Mouse (Mus musculus) inflammation-experienced regulatory T-cells, adult 6 months (primary cell): Measurements from ENCODE around the gene Flvcr1. TPM values are rescaled to one million over a fixed set of nuclear protein-coding genes. Genes with fewer than 3 reads are reported as not detected.

Source experiments
- ATAC-seq: one replicate; pipeline ENCODE4 v1.8.0; 2017
- polyA plus RNA-seq, 3 experiments: library from polyadenylated mRNA; unstranded; fragments of 100-300 nt; shearing (Covaris generic); gene quantifications; one replicate each; pipeline ENCODE4 v1.2.1; 2017

The Flvcr1 gene
- 10 to 100 TPM in 1 of 3 experiments, 1 to 10 TPM in 2; 5.9 to 10.2 (median 8.2) TPM for polyA plus RNA-seq

DNA sequence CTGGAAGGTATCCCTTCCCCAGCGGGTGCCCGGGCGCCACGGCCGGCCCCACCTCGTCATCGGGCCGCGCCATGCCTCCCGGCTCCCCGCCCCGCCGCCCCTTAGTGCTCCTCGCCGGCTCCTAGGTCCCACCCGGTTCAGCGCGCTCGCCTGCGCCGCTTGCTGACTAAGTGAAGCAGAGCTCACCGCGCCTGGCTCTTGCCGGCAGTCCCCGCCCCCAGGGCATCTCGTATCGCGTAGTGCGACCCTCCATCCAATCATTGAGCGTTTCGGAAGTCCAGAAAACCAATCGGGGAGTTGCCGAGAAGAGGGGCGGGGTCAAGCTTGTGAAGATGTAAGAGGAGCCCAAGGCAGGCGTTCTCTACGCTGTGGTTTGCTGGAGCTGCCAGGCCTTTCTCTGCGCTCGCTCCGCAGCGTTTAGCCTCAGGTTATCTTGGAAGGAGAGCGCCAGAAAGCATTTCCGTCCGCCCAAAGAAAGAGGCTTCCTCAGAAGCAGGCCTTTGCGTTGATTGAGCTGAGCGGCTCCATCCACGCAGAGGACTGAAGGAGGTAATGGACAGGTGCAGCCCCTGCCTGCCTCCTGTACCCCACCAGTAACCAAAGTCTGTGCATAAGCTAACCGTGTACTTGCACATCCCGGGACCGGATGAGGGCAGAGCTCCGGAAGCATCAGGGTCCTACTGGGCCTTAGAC lies at the start of gene Flvcr1:
TSS of gene Flvcr1 (minus strand) at position 138 of the 693 bp plus-strand sequence.
- ATAC-seq: peak; percentile 93

DNA sequence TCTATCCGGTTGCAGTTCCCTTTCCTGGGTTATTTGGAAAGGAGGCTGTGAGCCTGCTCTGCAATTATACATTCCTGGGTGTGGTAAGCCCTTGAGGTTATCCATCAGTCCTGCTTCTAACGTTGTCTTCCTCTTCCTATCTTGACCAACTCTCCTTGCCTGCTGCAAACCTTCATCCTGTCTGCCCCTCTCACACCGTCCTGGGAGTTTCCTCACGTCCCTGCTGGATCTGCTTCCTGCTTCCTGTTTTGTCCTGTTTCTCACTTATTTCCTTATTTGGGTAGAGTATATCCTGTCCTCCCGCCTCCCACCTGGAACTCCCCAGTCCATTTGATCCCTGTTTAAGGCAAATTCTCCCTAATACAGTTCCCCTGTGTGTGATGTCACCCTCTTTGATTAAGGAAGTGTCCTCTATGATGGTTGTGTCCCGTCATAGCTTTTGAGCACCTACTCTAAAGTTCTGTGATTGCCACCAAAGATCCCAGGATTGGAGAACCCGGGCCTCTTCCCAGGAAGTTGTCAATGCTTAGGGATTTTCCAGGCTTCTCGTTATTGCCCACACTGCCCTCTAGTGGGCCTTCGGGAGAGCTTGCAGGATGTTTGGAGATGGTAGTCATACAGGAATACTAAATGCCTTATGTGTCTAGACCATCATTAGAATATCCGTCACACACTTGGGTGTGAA lies 49.4 kb upstream of the Flvcr1 start:
- ATAC-seq: no peak

DNA sequence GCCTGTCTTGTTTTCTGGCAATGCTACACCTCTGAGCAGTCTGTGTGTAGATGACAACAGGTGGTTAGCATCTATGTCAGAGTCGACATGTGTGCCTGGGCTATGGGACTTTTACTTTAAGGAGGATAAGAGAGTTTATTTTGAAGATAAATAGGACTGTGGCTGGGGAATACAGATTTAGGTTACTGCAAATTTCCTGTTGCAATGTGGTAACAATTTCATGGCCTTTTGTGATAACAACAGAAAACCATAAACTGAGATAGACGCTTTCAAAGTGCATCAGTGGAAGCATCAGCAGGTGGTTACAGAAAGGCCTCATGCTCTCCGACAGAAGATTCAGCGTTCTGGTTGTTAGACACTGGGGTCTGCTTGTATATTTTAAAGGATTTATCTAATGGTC lies 47.5 kb upstream of the Flvcr1 start:
- ATAC-seq: no peak

DNA sequence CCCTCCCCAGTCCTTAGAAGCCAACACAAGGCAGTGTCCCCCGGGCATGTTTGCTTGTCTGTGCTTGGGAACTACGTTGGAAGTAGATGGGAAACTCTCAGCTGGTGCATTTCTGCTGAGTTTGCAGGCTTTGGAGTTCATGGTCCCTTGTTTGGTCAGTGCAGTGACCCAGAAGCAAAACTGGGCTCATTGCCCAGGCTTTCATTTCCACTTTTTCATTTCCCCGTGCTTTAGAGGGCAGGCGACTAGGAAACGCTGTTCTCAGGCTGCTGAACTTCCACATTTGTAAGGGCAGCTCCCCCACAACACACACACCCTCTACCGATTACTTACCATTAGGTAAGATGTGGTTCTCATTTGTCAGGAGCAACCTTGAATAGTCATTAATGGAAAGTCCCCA lies 47.0 kb upstream of the Flvcr1 start:
- ATAC-seq: no peak

DNA sequence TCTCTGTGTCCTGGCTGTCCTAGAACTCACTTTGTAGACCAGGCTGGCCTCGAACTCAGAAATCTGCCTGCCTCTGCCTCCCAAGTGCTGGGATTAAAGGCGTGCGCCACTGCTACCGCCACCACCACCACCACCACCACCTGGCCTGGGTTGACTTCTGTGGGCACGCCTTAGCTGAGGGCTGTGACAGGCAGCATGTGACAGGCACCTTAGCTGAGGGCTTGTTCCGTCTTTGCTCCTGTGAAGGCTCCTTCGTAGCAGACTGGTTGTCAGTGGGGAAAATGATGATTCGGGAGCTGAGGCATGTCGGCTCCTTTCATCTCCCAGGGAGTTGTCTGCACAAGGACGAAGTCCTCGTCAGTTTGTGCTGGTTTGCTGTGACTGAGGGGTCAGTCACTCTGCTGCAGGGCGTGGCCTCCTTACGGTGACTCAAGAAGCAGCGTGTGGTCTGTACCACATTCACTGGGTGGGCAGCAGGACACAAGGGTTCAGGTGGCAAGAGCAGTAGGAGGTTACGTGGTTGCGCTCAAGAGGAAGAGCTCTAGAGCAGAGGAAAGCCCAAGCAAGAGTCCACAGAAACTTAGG lies 46.5 kb upstream of the Flvcr1 start:
- no peak for ATAC-seq

DNA sequence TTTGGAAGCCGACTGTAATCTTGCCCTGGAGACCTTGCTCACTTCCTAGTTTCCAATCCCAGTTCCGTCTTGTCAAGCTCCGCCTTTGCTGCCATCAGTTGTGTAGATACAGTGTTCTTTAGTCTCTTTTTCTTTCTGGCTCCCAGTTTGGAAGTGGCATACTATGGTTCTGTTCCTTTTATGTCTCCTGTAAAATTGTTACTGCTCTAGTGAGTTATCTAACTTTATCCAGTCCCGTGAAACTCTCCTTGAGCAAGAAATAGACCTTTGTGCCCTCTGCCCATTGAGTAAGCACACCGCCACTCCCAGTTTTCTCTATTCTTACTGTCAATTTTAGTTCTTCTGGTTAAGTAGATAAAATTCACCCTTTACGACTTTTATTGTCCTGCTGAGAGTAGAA lies 45.7 kb upstream of the Flvcr1 start:
- ATAC-seq: no peak

DNA sequence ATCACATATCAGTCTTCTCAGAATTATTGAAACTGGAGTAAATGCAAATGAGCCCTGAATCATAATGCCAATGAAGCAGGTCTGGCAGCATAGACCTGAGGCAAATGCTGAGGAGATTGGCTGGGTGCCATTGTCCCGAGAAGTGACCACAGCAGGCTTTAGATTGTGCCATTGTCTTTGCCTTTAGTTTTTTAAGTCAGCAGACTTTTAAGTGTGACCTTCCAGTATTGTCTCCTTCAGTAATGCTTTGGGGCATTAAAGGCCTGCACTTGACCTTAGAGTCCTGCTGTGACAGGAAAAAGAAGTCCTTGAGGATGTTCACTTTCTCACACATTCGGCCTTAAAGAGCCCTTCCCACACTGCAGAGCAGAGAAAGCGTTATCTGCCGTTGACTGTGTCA lies 44.3 kb upstream of the Flvcr1 start:
- no peak for ATAC-seq

DNA sequence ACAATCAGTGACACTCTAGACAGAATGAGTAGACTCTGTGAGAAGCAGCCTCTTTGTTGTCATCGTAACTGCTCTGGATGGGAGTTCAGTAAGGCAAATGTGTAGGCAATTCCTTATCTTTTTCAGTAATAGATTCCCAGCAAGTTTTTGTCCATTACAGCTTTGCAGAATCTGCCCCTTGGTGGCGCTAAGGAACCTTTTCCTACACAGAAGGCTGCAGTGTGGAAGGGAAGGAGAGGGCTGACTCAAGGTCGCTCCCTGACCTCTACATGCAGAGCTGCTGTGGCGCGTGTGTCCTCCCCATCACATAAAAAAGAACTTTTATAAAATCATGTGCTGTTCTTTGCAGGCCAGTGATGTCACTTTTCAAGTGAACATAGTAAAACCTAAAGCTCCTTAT lies 42.4 kb upstream of the Flvcr1 start:
- ATAC-seq: no peak

DNA sequence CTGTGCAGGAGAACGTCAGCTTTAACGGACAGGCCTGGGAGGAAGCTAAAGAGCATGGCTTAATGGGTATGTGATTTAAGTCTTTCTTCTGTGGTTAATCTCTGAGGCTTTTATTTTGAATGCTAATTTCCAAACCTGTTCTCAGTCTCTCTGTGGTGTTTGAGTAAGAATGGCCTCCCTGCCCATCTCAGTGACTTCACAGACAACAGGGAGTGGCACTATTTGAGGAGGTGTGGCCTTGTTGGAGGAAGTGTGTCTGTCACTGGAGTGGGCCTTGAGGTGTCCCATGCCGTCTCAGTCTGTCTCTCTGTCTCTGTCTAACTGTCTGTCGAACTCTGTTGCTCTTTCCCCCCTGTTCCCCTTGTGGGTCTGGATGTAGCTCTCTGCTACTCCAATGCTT lies 39.2 kb upstream of the Flvcr1 start:
- ATAC-seq: no peak

DNA sequence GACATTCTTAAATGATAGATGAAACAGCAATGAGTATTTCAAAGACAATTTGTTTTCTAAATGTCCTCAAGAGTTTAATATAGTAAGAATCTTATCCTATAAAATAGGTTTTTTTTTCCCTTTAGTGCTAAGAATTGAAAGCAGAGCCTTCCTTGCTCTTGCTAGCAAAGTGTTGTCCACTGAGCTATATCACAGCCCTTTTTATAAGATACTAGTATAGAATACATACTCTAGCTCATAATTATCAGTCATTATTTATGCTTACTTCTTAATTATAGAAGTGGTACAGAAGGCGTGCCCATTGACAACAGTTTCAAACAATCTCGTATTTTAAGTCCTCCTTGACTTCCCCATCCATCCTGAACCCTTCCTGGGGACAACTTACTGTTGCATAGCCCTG lies 38.6 kb upstream of the Flvcr1 start:
- no peak for ATAC-seq

DNA sequence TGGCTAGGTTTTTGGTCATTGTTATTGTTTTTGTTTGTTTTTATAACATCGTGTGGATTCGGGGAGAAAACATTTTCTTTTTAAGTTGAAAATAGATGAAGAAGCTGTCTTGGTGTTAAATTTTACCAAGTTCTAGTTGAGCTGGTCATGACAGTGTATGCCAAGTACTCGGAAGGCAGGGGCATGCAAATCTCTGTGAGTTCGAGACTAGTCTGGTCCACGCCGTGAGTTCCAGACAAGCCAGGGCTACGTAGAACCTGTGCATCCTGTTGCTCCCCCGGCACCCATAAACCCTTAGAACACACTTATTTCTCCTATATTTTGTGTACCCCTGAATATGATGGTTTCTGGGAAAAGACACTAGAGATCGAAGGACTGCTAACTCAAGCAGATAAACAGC lies 37.7 kb upstream of the Flvcr1 start:
- ATAC-seq: no peak

DNA sequence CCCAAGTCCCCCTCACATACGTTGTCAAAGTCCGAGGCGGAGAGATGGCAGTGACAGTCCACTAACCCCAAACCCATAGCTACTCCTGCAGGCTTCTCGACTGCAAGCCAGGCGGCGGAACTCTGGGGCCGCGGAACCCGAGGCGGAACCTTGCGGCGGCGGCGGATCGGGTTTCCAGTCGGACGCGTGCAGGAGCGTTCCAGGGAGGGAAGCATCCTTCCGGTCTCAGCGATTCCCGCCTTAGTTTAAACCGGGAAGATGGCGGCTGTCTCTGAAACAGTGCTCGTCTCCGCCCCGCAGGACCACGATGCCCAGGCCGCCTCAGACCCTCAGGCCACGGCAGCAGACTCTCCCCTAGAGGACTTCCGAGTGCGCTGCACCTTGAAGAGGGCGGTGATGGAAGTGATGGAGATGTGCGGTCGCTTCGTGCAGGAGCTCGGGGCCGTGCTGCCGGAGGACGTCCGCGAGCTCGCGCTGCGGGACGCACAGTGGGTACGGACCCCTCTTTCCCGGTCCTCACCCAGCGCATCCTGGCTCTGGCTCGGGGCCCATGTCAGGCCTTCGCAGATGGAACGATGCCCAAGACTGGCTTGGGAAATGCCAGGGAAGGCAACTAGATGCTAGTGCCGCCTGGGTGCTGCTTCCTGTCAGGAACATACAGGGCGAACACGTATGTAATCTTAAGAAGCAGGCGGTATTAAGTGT lies 37.0 kb upstream of the Flvcr1 start, which contains the start of the genes Tatdn3 and Nsl1:
TSS of gene Tatdn3 (minus strand) at position 152 of the 705 bp plus-strand sequence.
TSS of gene Nsl1 (plus strand) at position 232 of the 705 bp plus-strand sequence.
- peak; percentile 94 for ATAC-seq

DNA sequence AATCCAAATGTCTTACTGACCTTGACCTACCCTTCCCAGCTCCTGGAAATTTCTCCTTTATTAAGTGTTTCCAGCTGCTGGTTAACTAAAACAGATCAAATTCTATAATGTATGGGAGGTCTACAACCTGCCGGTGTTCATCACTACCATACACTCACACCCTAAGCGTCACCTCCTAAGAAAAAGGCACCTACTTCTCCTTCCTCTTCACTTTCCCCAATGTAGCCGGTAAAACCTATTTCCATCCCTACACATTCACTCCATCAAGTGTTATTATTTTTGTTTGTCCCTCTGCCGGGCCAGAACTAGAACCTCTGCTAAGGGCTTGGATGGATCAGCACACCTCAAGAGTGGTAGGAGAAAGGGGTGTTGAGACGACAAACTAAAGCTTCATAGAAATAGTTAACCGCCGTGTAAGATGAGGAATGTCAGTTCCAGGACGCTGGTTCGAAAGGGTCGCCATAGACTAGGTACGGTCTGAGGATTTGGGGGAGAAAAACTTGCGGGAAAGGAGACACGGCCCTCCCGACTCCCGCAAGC lies 36.4 kb upstream of the Flvcr1 start:
- peak; percentile 53 for ATAC-seq

DNA sequence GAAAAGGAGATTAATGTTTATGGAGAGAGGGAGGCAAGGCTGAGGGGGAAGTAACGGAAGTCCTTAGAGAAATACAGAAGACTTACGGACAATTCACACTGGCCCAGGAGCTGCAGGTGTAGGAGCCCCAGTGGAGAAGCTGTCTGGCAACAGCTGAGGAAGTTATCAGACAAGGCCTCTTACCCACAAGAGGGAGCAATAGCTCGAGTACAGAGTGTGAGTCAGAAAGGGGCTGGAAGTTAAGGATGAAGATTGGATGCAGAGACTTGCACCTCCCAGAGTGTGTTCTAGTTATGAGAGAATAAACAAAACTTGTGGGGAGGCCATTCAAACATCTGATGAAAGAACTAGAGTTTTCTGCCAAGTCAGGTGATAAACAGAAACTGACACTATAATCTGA lies 31.5 kb upstream of the Flvcr1 start:
- no peak for ATAC-seq

DNA sequence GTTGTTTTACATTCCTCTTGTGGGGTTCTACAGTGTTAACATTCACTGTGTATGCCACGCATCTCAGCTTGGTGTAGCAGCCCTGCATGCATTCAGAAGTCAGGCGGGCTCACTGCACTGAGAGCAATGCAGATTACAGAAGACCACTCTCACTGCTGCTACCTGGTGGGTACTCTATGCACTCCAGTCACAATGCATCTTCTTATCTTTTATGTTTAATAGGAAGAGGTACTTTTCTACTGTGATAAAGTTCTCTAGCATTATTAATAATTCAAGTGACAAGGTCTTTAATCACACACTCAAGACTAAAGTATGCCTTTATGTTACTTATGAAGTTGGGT lies 29.5 kb upstream of the Flvcr1 start:
- no peak for ATAC-seq

DNA sequence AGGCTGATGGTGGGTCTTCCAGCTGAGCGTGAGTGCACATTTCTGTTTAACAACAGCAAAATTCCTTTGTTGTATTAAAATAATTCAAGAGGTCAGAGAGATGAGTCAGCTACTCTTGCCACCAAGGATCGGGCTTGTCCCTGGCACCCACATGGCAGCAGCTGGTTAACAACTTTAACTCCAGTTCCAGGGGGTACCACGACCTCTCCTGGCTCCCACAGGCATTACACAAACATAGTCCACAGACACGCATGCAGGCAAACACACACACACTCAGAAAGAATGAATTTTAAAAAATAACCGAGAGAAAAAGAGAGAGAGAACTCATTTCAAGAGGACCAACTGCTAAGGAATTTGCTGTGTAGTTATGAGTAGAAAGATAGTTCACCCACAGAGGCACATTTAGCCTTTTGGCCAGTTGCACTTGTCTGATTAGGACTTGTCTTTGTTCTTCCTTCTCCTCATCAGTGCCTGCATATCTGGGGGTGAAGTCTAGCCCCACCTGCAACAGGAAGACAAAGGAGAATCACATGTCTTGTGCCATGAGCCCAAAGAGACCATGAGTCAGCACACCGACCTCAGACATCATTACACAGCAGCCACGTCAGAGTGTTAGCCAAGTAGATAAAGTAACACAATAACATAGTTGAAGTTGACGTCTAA lies 29.0 kb upstream of the Flvcr1 start:
- no peak for ATAC-seq

DNA sequence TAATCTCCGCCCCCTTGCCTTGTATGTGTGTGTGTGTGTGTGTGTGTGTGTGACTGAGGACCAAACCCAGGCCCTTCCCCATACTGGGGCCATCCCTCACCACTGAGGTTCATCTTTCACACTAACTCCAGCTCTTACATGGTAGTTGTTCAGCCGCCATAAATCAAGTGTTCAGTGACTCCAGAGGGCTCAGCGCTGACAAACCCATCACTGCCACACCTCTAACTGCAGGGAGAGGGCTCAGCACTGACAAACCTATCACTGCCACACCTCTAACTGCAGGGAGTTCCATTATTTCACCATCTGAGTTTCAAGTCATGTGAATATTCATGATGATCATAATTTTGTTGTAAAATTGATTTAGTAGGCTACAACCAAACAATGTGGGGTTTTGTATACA lies 27.6 kb upstream of the Flvcr1 start:
- ATAC-seq: no peak

DNA sequence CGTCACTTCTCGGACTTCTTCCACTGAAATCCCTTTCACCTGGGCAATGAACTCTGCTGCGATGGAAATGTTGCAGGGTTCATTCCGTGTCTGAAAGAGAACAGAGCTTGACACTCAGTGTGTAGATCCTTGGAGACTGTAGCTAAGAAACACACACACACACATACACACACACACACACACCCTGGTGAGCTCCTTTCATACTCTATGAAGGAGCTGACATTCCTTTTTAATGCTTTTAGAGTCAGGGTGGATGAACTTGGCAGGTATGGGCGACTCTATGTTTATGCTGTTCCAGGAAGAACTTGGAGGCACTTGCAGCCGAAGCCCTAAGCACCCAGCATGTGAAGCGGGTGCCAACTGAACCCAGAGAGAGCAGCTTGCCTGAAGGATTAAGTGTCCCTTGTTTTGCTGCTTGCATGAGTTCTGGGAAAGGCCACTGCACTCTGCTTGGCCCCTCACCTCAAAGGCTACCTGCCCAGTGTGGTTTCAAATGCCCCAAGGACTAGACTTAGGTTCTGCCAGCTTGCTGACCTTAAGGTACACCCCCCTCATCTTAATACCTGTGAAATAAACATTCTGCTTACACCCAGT lies 20.4 kb upstream of the Flvcr1 start:
- ATAC-seq: no peak

DNA sequence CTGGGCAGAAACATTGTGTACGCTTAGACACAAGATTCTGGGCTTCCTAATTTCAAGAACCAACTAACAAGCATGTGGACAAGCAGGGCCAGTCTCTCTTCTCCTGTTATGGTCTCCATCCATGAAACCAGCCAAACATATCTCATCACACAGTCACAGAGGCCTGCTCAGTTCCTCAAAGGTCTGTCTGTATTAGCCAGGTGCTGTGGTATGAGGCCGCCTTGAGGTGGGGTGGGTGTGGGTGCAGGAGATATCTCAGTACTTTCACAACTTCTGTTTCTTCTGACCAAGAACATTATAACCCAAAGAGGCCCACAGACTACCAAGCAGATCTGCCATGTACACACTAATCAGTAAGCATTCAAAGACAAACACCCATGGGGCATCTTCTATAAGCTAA lies 19.3 kb upstream of the Flvcr1 start:
- no peak for ATAC-seq

DNA sequence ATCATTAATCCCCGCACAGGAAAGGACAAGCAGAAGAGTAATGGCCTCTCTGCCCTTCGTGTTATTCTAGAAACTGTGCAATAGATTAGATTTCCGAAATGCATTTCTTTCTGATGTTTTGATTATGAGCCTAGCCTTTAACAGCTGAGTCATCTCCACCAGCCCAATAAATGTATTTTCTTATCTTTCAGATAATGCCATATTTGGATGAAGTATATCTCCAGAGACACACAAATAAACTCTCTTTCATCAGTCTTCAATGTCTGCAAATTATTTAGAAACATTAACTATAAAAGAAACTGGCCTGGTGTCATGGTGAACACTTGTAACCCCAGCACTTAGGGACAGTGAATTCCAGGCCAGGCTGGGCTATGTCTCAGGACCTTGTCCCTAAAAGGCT lies 16.7 kb upstream of the Flvcr1 start:
- ATAC-seq: no peak

DNA sequence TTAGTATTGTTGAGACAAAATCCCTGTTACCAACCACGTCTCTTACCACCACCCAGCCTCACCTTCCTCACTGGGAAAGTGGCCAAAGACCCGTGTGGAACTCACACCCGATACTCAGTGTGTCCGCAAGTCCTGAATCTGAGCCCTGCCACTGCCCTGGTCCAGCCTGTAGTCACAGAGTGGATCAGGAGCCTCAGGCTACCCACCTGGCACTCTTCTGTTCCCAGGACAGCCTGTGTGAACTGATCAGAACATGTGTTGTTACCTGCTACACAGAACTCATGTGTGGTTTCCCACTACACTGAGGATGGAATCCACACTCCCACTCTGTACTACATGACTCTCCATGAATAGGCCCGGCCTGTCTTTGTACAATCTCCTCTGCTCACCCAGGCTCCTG lies 16.1 kb upstream of the Flvcr1 start:
- ATAC-seq: no peak

DNA sequence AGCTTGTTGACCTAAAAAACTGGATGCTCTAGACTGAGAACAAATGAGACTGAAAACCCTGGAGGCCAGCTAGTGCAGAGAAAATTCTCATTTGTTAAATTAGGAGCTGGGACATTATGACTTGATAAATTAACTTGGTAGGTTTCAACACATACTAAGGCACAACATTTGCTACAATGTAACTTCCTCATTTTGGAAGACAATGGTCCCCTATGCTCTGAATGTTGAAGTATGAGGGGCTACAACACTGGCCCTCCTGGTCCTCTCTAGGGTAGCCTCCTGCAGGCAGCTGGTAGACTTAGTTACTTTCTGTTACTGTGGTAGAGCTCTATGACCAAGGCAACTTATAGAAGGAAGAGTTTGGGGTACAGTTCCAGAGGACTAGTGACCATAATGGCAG lies 15.4 kb upstream of the Flvcr1 start:
- no peak for ATAC-seq
